Mouse (Mus musculus): ENCODE measurements around the gene Phldb3. TPM values are rescaled to one million over a fixed set of nuclear protein-coding genes. Genes with fewer than 3 reads are reported as not detected.

Gene Phldb3
- polyA plus RNA-seq, 1 experiment from 2014 or later, result not detected

- 89% methylated on average over 6 of the region's 6 CpGs for WGBS
Measured at GRCm38 (mm10) chr7:24644492-24644891, 33.9 kb downstream of the Phldb3 start.

DNA sequence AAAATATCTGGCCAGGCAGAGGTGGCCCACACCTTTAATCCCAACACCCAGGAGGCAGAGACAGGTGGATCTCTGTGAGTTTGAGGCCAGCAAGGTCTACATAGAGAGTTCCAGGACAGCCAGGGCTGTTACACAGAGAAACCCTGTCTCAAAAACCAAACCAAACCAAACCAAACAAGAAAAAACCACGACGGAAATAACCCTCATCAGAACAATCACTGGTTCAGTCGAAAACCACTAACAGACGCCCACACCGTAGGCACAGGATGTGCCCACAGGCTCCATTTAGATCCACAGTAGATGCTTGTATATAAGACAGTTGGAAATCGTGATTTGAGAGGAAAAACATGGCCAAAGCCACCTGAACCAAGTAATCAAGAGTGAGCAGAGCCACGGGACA lies 34.4 kb downstream of the Phldb3 start:
- no peak for ATAC-seq (replicated peaks)
- H3K9me3 ChIP-seq, result no peaks in the 10 kb centered on the region
- peaks cover 8% of the 10 kb centered on the region for H3K27me3 ChIP-seq (replicated peaks)
- no peak overlapping the region for H3K27ac ChIP-seq
- H3K4me1 ChIP-seq, result no peaks in the 10 kb centered on the region
- 79% methylated on average over 7 of the region's 7 CpGs for WGBS
- no peaks in the 10 kb centered on the region for H3K36me3 ChIP-seq (replicated peaks)
- H3K9ac ChIP-seq, result no peak overlapping the region
- H3K4me2 ChIP-seq, result no peak overlapping the region
- H3K4me3 ChIP-seq, result no peak overlapping the region

More at GRCm38 (mm10) chr7:24644492-24644891, 33.9 kb downstream of the Phldb3 start:
- no peak overlapping the region for H3K27ac ChIP-seq
- H3K9ac ChIP-seq, result no peak overlapping the region
- peaks cover 12% of the 10 kb centered on the region for H3K27me3 ChIP-seq (replicated peaks)
- H3K9me3 ChIP-seq, result no peaks in the 10 kb centered on the region
- H3K4me3 ChIP-seq, result no peak overlapping the region
- no peak overlapping the region for H3K4me2 ChIP-seq
- no peaks in the 10 kb centered on the region for H3K4me1 ChIP-seq
- no peak for ATAC-seq (replicated peaks)
- no peaks in the 10 kb centered on the region for H3K36me3 ChIP-seq (replicated peaks)

DNA sequence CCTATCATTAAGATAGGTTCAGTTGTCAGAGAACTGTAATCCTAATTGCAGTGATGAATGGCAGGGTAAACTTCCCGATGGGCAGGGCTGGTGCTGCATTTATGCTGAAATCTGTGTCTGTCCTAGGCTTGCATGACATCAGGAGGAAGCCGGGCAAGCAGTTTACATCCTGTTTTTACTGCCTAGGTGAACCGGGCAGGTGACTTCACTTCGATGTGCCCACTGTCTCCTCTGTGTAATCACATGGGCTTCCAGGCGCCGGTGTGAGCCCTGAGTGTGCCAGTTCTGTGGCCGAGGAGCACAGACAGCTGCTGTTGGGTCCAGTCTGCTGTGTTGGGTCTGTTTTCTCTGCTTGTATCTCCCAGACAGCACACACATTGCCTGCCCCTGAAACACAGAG lies 35.9 kb downstream of the Phldb3 start:
- no peak overlapping the region for H3K9ac ChIP-seq
- H3K4me3 ChIP-seq, result no peak overlapping the region
- no peaks in the 10 kb centered on the region for H3K9me3 ChIP-seq
- H3K27me3 ChIP-seq (replicated peaks), result no peaks in the 10 kb centered on the region
- WGBS, result 84% methylated on average over 7 of the region's 7 CpGs
- H3K4me2 ChIP-seq, result no peak overlapping the region
- ATAC-seq (replicated peaks), result no peak
- no peaks in the 10 kb centered on the region for H3K36me3 ChIP-seq (replicated peaks)
- no peak overlapping the region for H3K27ac ChIP-seq
- H3K4me1 ChIP-seq, result no peaks in the 10 kb centered on the region

DNA sequence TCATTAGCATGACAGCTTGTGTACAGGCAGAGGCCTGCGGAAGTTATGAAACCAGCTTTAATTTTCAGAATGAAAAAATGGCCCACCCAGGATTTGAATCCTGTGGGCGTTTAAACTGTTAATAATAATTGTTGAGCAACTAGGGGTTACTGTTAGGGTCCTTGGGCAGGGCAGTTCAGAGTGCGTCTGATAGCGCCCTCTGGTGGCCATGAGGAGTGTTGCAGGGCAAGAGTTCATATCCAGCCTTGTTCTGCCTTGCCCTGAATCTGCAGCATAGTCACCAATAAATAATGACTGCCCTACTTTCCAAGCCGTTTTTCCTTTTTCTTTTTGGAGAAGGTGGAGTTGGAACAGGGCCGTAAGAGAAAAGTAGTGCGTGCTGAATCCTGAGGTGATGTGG lies 43.1 kb downstream of the Phldb3 start:
- ATAC-seq (replicated peaks), result no peak
- no peaks in the 10 kb centered on the region for H3K4me1 ChIP-seq
- H3K27me3 ChIP-seq (replicated peaks), result no peaks in the 10 kb centered on the region
- H3K9me3 ChIP-seq, result no peaks in the 10 kb centered on the region
- no peak overlapping the region for H3K4me2 ChIP-seq
- H3K36me3 ChIP-seq (replicated peaks), result no peaks in the 10 kb centered on the region
- no peak overlapping the region for H3K9ac ChIP-seq
- no peak overlapping the region for H3K4me3 ChIP-seq
- 26% methylated on average over 7 of the region's 7 CpGs for WGBS
- H3K27ac ChIP-seq, result no peak overlapping the region

GRCm38 (mm10) chr7:24659737-24660357 lies 49.3 kb downstream of the Phldb3 start:
- Histone ChIP-seq H3K9ac (no peak overlapping the region; the same call in 1 of the 2 replicates), H3K9me3 (no peaks in the 10 kb centered on the region), H3K4me2 (no peak overlapping the region), H3K27me3 (replicated peaks) (no peaks in the 10 kb centered on the region), H3K36me3 (replicated peaks) (no peaks in the 10 kb centered on the region), H3K4me3 (no peak overlapping the region), H3K27ac (0 out of 2 replicates have a peak overlapping the region, but pooled peaks have one; percentile 11), H3K4me1 (no peaks in the 10 kb centered on the region)
- ATAC-seq (replicated peaks), result peak; percentile 52; the same call in 1 of the 2 replicates
- 53% methylated on average over 12 of the region's 12 CpGs for WGBS

DNA sequence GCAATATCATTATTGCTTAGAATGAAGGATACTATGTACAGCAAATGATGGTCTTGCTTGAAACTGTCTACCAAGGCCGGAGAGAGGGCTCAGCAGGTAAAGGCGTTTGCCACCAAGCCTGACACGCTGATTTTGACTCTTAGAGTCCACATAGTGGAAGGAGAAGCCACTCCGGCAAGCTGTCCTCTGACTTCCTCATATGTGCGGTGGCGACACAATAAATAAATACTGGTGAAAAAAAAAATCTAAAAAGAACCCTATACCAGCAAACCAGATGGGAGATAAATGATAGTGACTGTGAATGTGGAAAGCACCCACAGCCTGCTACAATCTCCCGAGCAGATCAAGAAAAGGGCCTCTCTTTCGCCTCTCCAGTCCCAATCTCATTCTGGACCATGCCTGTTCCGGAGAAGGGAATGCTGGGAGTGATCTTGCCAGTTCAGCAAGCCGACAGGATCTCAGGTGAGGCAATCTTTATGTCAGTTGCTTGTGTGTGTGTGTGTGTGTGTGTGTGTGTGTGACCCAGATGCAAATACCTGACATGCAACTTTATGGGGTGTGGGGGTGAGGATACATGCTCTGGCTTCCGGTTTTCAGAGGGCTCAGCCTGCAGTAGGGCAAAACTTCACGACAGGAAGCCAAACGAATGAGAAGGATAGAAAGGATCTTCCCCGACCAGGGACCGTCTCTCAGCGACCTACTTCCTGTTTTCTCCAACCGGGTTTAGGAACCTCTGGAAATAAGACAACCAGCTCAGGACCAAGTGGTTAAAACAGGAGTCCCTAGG lies 50.7 kb downstream of the Phldb3 start:
- no peak for ATAC-seq (replicated peaks)
- Histone ChIP-seq H3K27me3 (replicated peaks) (no peaks in the 10 kb centered on the region), H3K9ac (no peak overlapping the region), H3K9me3 (no peaks in the 10 kb centered on the region), H3K4me1 (no peaks in the 10 kb centered on the region), H3K36me3 (replicated peaks) (no peaks in the 10 kb centered on the region), H3K27ac (no peak overlapping the region), H3K4me3 (no peak overlapping the region), H3K4me2 (no peak overlapping the region)
- 76% methylated on average over 17 of the region's 17 CpGs for WGBS

DNA sequence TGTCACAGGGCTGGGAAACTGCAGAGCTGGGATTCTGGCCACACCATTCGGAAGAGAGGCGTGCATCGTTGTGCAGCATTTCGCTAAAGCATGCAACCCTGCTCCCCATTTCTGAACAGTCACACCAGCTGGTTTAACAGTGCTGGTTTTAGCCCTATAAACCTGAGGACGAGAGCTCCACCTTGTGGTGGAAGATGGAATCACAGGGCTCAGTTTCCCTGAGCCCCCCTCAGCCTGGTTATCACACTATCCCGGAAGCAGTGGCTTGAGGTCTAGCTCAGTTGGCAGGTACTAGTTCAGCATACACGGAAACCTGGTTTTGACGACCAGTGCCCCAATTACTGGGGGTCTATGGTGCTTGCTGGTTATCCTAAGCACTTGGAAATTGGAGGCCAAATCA lies 52.0 kb downstream of the Phldb3 start:
- ATAC-seq (replicated peaks), result peak; percentile 74; the same call in 1 of the 2 replicates
- no peak overlapping the region for H3K4me2 ChIP-seq
- 14% methylated on average over 8 of the region's 8 CpGs for WGBS

DNA sequence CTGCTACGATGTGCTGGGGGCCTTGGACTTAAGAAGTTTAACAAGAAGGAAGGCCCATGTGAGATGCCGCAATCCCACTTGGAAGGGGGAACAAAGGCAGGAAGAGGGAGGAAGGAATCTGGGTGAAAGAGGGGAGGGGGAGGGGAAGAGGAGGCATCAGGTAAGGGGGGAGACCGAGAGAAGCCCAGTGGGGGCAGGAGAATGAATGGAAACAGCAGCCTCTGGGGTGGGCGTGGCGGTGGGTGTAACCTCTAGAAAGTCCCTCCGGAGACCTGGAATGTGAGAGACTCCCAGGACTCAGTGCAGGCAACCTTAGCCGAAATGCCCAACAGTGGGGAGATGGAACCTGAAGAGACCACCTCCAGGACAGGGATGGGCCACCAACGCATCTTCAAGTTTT lies 53.7 kb downstream of the Phldb3 start:
- no peak for ATAC-seq (replicated peaks)
- no peaks in the 10 kb centered on the region for H3K4me1 ChIP-seq
- no peak overlapping the region for H3K4me2 ChIP-seq
- no peaks in the 10 kb centered on the region for H3K9me3 ChIP-seq
- H3K36me3 ChIP-seq (replicated peaks), result no peaks in the 10 kb centered on the region
- H3K27ac ChIP-seq, result no peak overlapping the region
- no peaks in the 10 kb centered on the region for H3K27me3 ChIP-seq (replicated peaks)
- no peak overlapping the region for H3K4me3 ChIP-seq
- no peak overlapping the region for H3K9ac ChIP-seq
- 41% methylated on average over 8 of the region's 8 CpGs for WGBS

More for the DNA sequence above, 52.0 kb downstream of the Phldb3 start:
- Histone ChIP-seq H3K27me3 (replicated peaks) (no peaks in the 10 kb centered on the region), H3K4me3 (no peak overlapping the region), H3K36me3 (replicated peaks) (no peaks in the 10 kb centered on the region), H3K27ac (no peak overlapping the region), H3K4me1 (no peaks in the 10 kb centered on the region), H3K9me3 (no peaks in the 10 kb centered on the region), H3K9ac (no peak overlapping the region)

DNA sequence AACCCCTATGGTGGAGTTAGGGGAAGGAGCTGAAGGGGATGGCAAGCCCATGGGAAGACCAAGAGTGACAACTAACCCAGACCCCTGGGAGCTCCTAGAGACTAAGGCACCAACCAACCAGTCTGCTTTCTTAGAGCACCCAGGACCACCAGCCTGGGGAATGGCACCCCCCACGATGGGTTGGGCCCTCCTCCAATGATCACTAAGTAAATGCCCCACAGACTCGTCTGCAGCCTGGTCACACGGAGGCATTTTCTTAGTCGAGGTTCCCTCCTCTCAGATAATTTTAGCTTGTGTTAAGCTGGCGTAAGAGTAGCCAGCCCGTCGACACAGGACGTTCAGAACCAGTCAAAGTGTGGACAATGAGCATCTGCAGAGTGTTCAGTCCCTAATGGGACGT lies 54.4 kb downstream of the Phldb3 start:
- 77% methylated on average over 9 of the region's 9 CpGs for WGBS
- H3K4me2 ChIP-seq, result no peak overlapping the region

GRCm38 (mm10) chr7:24671944-24672439 lies 61.4 kb downstream of the Phldb3 start:
- WGBS, result 89% methylated on average over 23 of the region's 23 CpGs
- H3K36me3 ChIP-seq (replicated peaks), result no peaks in the 10 kb centered on the region
- no peak overlapping the region for H3K4me2 ChIP-seq
- no peak overlapping the region for H3K27ac ChIP-seq
- no peak overlapping the region for H3K4me3 ChIP-seq
- no peaks in the 10 kb centered on the region for H3K27me3 ChIP-seq (replicated peaks)
- no peak for ATAC-seq (replicated peaks)
- H3K4me1 ChIP-seq, result no peaks in the 10 kb centered on the region
- no peak overlapping the region for H3K9ac ChIP-seq
- H3K9me3 ChIP-seq, result no peaks in the 10 kb centered on the region

More for the DNA sequence above, 54.4 kb downstream of the Phldb3 start:
- Histone ChIP-seq H3K27me3 (replicated peaks) (no peaks in the 10 kb centered on the region), H3K4me3 (no peak overlapping the region), H3K9me3 (no peaks in the 10 kb centered on the region), H3K4me1 (no peaks in the 10 kb centered on the region), H3K9ac (no peak overlapping the region), H3K27ac (no peak overlapping the region), H3K36me3 (replicated peaks) (no peaks in the 10 kb centered on the region)
- ATAC-seq (replicated peaks), result no peak

- no peaks in the 10 kb centered on the region for H3K9me3 ChIP-seq
- 92% methylated on average over 9 of the region's 9 CpGs for WGBS
- no peaks in the 10 kb centered on the region for H3K36me3 ChIP-seq (replicated peaks)
- no peaks in the 10 kb centered on the region for H3K27me3 ChIP-seq (replicated peaks)
- no peak within 1 kb of the TSS for H3K4me2 ChIP-seq
- H3K4me3 ChIP-seq, result no peak within 1 kb of the TSS
- H3K4me1 ChIP-seq, result no peaks in the 10 kb centered on the region
- ATAC-seq (replicated peaks), result no peak
- no peak within 1 kb of the TSS for H3K27ac ChIP-seq
- no peak within 1 kb of the TSS for H3K9ac ChIP-seq
Measured at GRCm38 (mm10) chr7:24676575-24676974, 66.0 kb downstream of the Phldb3 start, which contains the start of gene Tex101. Tex101 (minus strand) TSS chr7:24676675.

Measured in midbrain, embryonic 15.5 days (tissue).